Mouse (Mus musculus) left cerebral cortex, adult 11 months (tissue): ENCODE measurements around the gene Kcnk4.

Experiments used
- DNase-seq: peaks from one replicate; pipeline ENCODE4 v3.0.0; 2022; ENCODE audit warnings: low spot score

Kcnk4 gene

GRCm38 (mm10) chr19:6968491-6969271 is 34.4 kb upstream of the Kcnk4 start:
- DNase-seq: no peak

DNA sequence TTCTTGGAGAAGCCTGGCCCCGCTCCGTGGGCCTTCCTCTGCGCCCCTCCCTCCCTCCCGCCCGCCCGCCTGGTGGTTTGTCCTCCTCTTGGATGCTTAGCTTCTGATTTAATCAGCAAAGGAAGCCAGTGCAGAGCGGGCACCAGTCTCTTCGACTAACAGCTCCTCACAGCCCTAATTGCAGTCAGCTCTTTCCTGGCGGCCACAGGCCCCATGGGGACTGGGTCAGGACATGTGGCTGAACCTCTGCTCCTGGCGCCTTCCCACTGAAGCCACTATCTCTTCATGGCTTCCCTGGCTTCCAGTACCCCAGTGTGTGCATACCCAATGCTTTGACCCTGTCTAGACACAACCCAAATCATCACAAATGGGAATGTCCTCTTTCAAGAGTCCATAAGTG is 22.1 kb upstream of the Kcnk4 start:
- DNase-seq: no peak

- no peak for DNase-seq
Observed at GRCm38 (mm10) chr19:6955424-6955823, 21.1 kb upstream of the Kcnk4 start.

DNA sequence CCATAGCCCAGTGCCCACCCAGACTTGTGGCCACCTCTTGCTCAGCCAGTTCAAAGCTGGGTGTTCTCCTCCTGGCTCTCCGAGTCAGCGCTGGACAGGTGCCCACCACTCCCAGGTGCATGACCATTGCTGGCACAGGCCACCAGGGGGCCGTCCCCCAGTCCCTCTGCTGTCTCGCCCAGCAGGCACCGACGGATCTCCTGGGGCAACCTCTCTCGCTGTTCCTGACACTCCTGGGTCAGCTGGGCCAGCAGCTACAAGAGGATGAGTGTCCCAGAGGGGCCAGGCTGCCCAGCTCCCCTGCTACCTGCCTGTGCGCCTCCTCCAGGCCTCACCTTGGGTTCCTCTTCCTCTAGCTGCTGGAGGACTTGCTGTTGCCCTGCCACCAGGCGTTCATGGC is 19.7 kb upstream of the Kcnk4 start:
- no peak for DNase-seq

DNA sequence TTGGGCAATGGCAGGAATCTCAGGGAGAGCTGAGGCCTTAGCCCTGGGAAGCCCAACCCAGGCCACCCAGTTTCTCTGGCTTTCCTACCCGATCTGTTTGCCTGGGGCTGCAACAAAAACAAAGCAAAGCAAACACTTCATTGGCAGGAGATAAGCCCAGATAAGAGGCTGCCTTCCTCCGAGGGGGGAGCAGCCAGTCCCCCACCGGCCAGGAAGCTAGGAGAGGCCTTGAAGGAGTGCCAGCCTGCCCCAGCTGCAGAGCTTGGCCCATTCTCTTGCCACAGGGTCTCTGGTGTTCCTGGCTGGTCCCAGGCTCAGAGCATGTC is 18.4 kb upstream of the Kcnk4 start:
- DNase-seq: no peak

DNA sequence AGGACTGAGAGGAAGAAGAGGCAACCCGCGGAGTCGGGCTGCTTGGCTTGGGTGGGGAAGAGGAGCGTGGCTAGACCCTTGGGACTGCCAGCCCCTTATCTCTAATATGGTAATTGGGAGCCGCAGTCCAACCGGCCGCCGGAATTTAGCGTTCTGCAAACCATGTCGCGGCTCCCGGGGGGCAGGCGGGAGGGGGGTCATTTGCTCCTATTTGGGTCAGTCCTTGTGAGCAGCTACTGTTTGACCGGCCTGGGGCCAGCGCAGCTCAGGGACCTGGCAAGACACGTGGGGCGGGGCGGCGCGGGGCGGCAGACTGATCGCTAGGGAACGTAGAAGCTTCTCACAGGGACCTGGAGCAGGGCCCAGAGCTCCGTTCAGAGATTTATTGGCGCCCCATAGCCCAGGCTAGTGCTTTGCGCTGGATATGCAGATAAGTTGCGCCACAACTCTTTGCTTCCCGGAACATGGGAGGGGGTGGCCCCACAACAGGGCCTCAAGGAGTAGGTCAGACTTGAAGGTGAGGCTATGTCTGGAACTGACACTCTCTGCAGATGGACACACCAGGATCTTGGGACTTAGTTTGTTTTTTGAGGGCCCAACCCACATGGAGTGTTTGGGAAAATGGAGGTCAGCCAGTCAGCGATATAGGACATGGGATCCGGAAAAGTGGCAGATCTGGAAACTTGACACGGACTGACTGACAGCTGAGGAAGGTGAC is 17.8 kb upstream of the Kcnk4 start:
- DNase-seq: no peak

- DNase-seq: peak; percentile 89
Observed at GRCm38 (mm10) chr19:6951381-6951968, 17.2 kb upstream of the Kcnk4 start.

GRCm38 (mm10) chr19:6950613-6951153 is 16.4 kb upstream of the Kcnk4 start:
- DNase-seq: no peak

GRCm38 (mm10) chr19:6949951-6950350 is 15.6 kb upstream of the Kcnk4 start:
- DNase-seq: no peak

DNA sequence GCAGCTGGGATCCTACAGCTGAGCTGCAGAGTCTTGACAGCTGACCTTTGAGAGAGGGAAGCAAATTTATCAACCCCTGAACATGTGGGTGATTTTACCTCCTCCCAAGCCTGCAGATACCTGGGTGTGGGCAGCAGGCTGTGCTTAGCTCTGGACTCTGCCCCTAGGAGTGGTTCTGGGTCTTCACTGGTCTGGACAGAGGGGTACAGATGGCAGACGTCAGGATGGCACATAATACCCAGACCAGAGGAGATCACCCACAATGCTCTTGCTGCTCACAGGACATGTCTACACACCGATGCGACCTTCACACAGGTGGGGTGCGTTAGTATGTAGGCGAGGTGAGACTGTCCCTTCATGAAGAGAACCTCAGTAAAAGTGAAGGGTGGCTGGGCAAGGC is 15.2 kb upstream of the Kcnk4 start:
- DNase-seq: no peak

DNA sequence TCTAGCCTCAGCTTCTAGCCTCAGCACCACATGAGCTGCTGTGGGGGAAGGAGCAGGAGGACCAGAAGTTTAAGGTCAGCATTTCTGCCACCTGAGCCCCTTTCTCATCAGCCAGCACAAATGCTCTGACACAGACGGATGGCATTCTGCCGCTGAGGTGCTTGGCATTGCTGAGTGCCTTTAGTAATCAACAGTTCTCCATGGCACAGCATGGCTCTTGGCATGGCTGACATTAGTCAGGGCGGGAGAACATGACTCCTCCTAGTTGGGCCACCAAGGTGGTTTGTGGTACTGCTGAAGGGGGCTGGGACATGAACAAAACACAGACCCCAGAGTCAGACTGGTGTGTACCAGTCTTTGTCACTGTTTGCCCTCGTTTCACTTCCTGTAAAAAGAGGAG is 13.9 kb upstream of the Kcnk4 start:
- no peak for DNase-seq

- no peak for DNase-seq
Observed at GRCm38 (mm10) chr19:6947742-6948141, 13.4 kb upstream of the Kcnk4 start.

- DNase-seq: no peak
Observed at GRCm38 (mm10) chr19:6943709-6944108, 9.4 kb upstream of the Kcnk4 start.

GRCm38 (mm10) chr19:6942764-6943163 is 8.4 kb upstream of the Kcnk4 start:
- DNase-seq: no peak

- DNase-seq: peak; percentile 92
Observed at GRCm38 (mm10) chr19:6942249-6942691, 8.0 kb upstream of the Kcnk4 start, which contains the start of gene Gpr137. TSS of gene Gpr137 (minus strand) at chr19:6942480.

GRCm38 (mm10) chr19:6941372-6942248 is 7.3 kb upstream of the Kcnk4 start, which contains the start of gene Bad:
TSS of gene Bad (plus strand) at chr19:6941861.
- DNase-seq: peak; percentile 85

DNA sequence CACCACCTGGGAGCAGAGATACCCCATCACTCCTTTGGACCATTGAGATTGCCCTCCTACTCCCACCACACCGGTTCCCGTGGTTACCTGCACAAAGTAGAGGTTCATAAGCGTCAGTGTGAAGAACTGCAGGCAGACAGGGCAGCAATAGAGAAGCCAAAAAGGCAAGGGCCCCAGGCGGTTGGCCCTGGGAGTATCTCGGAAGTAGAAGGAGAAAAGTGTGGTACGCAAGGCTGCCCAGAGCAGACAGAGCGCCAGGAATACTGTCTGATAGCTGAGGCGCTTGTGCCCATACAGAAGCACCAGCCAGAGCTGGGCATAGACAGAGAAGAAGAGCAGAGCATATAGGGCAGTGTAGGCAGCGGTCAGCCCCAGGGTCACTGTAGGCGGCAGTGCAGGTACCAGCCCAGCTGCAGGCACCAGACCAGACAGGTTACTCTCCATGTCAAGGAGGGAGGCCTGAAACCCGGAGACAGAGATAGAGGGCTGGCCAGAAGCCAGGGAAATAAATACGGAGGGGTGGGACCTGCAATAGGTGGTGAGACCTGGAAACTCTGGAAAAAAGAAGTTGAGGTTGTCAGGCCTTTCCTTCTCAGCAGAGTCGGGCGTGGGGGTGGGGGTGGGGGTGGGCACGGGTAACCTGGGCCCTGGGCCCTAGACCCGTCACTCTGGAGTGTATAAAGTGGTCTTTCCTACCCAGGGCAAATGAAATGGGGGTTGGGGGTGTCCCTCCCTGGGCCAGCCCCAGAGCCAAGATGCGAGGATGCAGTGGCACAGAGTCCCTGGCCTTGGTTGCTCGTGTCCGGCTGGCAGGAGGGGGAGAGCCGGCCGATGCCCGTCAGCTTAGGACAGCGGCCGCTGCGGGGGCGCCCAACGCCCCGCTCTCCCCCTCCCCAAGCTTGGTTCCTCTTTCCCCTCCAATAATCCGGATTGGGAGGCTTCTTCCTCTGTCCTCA is 6.4 kb upstream of the Kcnk4 start:
- DNase-seq: no peak

GRCm38 (mm10) chr19:6939106-6940002 is 5.0 kb upstream of the Kcnk4 start:
- DNase-seq: no peak
